Mouse (Mus musculus) G1E (cell line): ENCODE data around the gene Sftpd.

ENCODE experiments used
- CTCF ChIP-seq: IDR thresholded peaks from 2 replicates; pipeline ENCODE4 v1.5.1; 2012; ENCODE audit warnings: low read depth, low read length, inconsistent platforms, mixed read lengths
- GATA1 ChIP-seq: IDR thresholded peaks from 2 replicates; pipeline ENCODE4 v1.6.1; 2012; ENCODE audit warnings: borderline replicate concordance, low read length, inconsistent platforms, mixed read lengths
- GATA2 ChIP-seq: IDR thresholded peaks from 2 replicates; pipeline ENCODE4 v1.6.1; 2012; ENCODE audit warnings: low read depth, low read length, inconsistent platforms, borderline replicate concordance
- POLR2AphosphoS5 ChIP-seq: IDR thresholded peaks from 2 replicates; pipeline ENCODE4 v1.6.1; 2012; ENCODE audit warnings: low read depth, low read length, inconsistent platforms; ENCODE audit not compliant: insufficient replicate concordance
- TAL1 ChIP-seq: conservative IDR thresholded peaks from 2 replicates; pipeline ENCODE4 v1.6.1; 2012; ENCODE audit warnings: low read depth, low read length, inconsistent platforms, mixed read lengths

- TF ChIP-seq CTCF, result no peak
- no peak for TF ChIP-seq POLR2AphosphoS5
- TF ChIP-seq GATA2, result no peak
- no peak for TF ChIP-seq TAL1
- TF ChIP-seq GATA1, result no peak
These were observed 60.3 kb downstream of the Sftpd start for GRCm38 (mm10) chr14:41124683-41125082.
